Mouse (Mus musculus): ENCODE results near the gene Chrne.

DNA sequence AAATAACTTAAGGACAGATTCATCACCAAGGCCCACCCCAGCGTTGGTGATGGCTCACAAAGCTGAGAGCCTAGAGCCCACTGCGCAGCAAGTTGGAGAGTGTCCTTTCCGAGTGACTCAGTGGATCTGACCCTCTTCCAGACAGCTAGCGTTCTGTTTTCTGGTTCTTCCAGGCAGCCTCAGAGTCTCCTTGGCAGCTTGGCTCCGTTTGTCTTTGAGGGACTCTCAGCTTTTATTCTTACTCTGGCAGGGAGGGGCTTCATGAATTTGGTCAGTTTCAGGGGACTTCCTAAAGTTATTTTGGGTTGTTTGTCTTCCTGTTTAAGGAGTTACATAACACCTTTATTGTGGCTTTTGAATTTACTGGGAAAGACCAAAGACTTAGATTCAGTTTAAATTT, 32.1 kb downstream of the Chrne start:
- TF ChIP-seq GATA1 (IDR thresholded peaks at IDR 0.05; ENCODE audit: low read length) (no peak), TAL1 (IDR thresholded peaks at IDR 0.05; ENCODE audit: low read length) (no peak)

All from erythroblast, embryonic 14.5 days (primary cell).